Mouse (Mus musculus) cerebellum, adult 2 months (tissue): ENCODE data around the gene Trim62. TPM values are rescaled to one million over a fixed set of nuclear protein-coding genes. Genes with fewer than 3 reads are reported as not detected.

ENCODE experiments used
- DNase-seq, 2 experiments: peaks; one replicate each; pipeline ENCODE4 v3.0.0; 2021
- H3K27ac ChIP-seq: fragments of 200-500 bp; 2 replicates; pipeline ENCODE4 v1.5.1; 2012; ENCODE audit warnings: low read length, control low read depth, inconsistent platforms; ENCODE audit not compliant: insufficient read depth
- H3K27me3 ChIP-seq: fragments of 200-500 bp; 2 replicates; pipeline ENCODE4 v1.6.1; 2012; ENCODE audit warnings: inconsistent platforms, mild to moderate bottlenecking, low read length, moderate library complexity; ENCODE audit not compliant: control insufficient read depth, insufficient read depth
- H3K4me1 ChIP-seq: fragments of 200-500 bp; 2 replicates; pipeline ENCODE4 v1.6.1; 2011; ENCODE audit warnings: low read length; ENCODE audit not compliant: control insufficient read depth, insufficient read depth
- H3K4me3 ChIP-seq: fragments of 200-500 bp; replicated peaks from 2 replicates; pipeline ENCODE3; 2011; ENCODE audit warnings: mild to moderate bottlenecking, low read depth, low read length, control low read depth; ENCODE audit not compliant: insufficient read depth
- CTCF ChIP-seq: fragments of 200-500 bp; IDR thresholded peaks from 2 replicates; pipeline ENCODE4 v1.5.1; 2011; ENCODE audit warnings: low read depth, mild to moderate bottlenecking, control low read depth, low read length, moderate library complexity, borderline replicate concordance; ENCODE audit not compliant: insufficient read depth
- POLR2A ChIP-seq: fragments of 200-500 bp; IDR thresholded peaks from 2 replicates; pipeline ENCODE4 v1.6.1; 2011; ENCODE audit warnings: low read length, control low read depth, borderline replicate concordance; ENCODE audit not compliant: insufficient read depth
- WGBS: fragments of 180-500 bp; shearing (Covaris S2); methylation state at CpG from one replicate; pipeline ENCODE4 v1.1.7; 2018; 5-methylcytosine and 5-hydroxymethylcytosine counted together
- polyA plus RNA-seq: library from polyadenylated mRNA; depleted of rRNA; stranded (reverse); fragments of >200 nt; gene quantifications from 2 replicates; pipeline ENCODE4 v1.2.3, GENCODE M21; 2012

Gene Trim62
- polyA plus RNA-seq, 1 experiment: 107 TPM

DNA sequence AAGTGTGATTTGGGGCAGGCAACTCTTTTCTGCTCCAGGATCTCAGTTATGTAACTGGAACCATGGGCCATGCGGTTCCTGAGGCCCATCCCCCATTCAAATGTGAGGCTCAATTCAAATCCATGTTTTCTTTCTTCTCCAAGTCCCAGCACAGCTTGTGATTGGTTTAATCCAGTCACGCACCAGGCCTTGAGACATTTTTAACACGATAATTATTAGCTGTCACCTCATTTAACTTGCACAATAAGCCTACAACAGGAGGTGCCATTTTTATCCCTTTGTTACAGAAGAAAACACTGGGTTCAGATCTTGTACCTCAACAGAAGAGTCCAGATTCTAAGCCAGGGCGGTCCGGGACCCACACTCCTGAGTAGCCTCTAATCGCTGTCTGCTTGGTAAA, 34.4 kb downstream of the Trim62 start:
- Histone ChIP-seq H3K4me3 (no peak overlapping the region), H3K27me3 (no peaks in the 10 kb centered on the region), H3K4me1 (no peaks in the 10 kb centered on the region; the same call in 1 of the 2 replicates), H3K27ac (no peak overlapping the region)
- TF ChIP-seq CTCF (no peak), POLR2A (no peak)
- DNase-seq: no peak
- 72% methylated on average over 6 of the region's 6 CpGs for WGBS

GRCm38 (mm10) chr4:128918187-128918586, 34.8 kb downstream of the Trim62 start:
- Histone ChIP-seq H3K27me3 (no peaks in the 10 kb centered on the region), H3K4me1 (no peaks in the 10 kb centered on the region; the same call in 1 of the 2 replicates), H3K27ac (no peak overlapping the region), H3K4me3 (no peak overlapping the region)
- 71% methylated on average over 3 of the region's 3 CpGs for WGBS
- no peak for TF ChIP-seq CTCF
- no peak for TF ChIP-seq POLR2A
- no peak for DNase-seq

GRCm38 (mm10) chr4:128919106-128919505, 35.7 kb downstream of the Trim62 start:
- H3K4me3 ChIP-seq: no peak overlapping the region
- H3K27me3 ChIP-seq: no peaks in the 10 kb centered on the region
- TF ChIP-seq CTCF: no peak
- no peak for TF ChIP-seq POLR2A
- no peak overlapping the region for H3K27ac ChIP-seq
- 46% methylated on average over 10 of the region's 10 CpGs for WGBS
- peak in 1 of 2 experiments; percentile 4 for DNase-seq
- no peaks in the 10 kb centered on the region for H3K4me1 ChIP-seq

- H3K27ac ChIP-seq: no peak overlapping the region
- H3K4me3 ChIP-seq: no peak overlapping the region
- H3K27me3 ChIP-seq: no peaks in the 10 kb centered on the region
- TF ChIP-seq CTCF (no peak), POLR2A (no peak)
- 97% methylated on average over 3 of the region's 3 CpGs for WGBS
- no peak for DNase-seq
- peaks cover 3% of the 10 kb centered on the region; the same call in 1 of the 2 replicates for H3K4me1 ChIP-seq
These were observed 40.2 kb downstream of the Trim62 start for GRCm38 (mm10) chr4:128923603-128924002.

DNA sequence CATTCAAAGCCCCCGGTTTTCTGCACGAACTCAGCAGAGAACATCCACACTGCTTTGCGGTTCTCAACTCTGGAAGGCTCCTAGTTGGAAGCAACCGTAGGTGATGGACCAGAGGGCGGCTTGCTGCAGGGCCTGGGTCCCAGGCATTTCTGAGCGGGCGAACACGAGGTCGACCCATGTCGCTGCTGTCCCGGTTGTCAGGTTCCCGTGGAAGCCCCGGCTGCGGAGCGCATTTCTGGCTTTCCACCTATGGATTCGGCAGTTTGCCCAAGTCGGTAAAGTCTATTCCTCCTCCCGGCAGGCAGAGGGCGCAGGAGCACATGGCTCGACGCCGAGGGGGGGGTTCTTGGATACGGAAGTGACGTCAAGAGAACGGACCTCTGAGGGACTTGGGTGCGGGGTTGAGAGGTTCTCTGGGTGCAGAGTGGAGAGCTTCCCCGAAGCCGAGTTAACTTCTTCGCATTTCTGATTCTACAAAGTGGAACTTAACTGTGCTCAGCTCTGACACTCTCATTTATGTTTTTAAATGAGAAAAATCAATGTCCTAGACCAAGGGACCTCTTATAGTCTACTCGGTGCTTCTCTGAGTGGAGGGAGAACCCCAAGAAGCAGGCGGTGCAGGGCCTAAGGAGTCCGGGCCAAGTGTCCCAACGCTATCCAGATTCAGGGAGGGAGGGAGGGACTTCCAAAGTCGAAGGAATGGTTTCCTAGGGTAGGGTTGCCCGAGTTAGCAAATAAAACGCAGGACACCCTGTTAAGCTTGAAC, 41.6 kb downstream of the Trim62 start:
- DNase-seq: peak; percentile 89 to 90
- peak overlapping the region; percentile 57 for H3K4me3 ChIP-seq
- TF ChIP-seq POLR2A: peak; percentile 77; the same call in 1 of the 2 replicates
- peak; percentile 75 for TF ChIP-seq CTCF
- H3K27ac ChIP-seq: peak overlapping the region; percentile 19
- H3K4me1 ChIP-seq: peaks cover 3% of the 10 kb centered on the region; the same call in 1 of the 2 replicates
- 10% methylated on average over 36 of the region's 36 CpGs for WGBS
- no peaks in the 10 kb centered on the region for H3K27me3 ChIP-seq

DNA sequence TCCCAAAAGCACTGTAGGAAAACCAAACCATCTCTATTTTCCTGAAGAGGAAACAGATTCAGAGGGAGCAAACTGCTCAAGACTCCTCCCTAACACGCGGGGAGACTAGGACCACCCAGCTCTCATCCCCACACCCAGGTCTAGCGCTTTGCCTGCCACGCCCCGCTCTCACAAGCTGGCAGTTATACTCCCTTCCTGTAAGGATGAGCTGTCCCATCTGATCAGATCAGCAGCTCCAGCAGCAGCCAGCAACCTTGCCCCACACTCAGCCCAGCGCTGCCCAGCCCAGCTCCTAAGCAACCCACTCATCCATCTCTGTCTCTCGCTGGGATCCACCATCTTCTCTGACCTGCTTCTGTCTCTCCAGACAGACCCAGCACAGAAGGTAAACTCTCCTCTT, 49.4 kb downstream of the Trim62 start:
- Histone ChIP-seq H3K4me3 (no peak overlapping the region), H3K27ac (no peak overlapping the region), H3K27me3 (no peaks in the 10 kb centered on the region), H3K4me1 (no peaks in the 10 kb centered on the region)
- TF ChIP-seq POLR2A (no peak), CTCF (no peak)
- 43% methylated on average over 7 of the region's 7 CpGs for WGBS
- DNase-seq: no peak

DNA sequence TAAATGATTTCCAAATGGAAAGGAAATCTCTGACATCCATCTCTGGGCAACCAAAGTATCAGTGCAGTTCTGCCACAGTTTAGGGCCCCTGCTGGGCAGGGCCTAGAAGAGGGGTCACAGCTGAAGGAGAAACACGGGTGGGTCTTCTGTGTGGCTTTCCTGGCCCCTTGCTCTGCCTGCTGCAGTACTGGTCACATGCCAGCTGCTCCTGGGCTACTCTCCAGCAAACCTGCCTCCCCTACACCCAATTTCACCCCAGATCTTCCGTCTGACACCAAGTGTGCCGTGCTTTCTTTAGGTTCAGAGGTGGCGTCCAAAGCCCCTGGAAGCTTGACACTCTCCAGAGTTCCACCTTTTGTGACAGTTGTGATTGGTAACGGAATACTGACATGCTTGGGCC, 52.2 kb downstream of the Trim62 start:
- Histone ChIP-seq H3K27me3 (no peaks in the 10 kb centered on the region), H3K4me3 (no peak overlapping the region), H3K4me1 (no peaks in the 10 kb centered on the region), H3K27ac (no peak overlapping the region)
- TF ChIP-seq POLR2A: no peak
- TF ChIP-seq CTCF: no peak
- 50% methylated on average over 5 of the region's 5 CpGs for WGBS
- no peak for DNase-seq

DNA sequence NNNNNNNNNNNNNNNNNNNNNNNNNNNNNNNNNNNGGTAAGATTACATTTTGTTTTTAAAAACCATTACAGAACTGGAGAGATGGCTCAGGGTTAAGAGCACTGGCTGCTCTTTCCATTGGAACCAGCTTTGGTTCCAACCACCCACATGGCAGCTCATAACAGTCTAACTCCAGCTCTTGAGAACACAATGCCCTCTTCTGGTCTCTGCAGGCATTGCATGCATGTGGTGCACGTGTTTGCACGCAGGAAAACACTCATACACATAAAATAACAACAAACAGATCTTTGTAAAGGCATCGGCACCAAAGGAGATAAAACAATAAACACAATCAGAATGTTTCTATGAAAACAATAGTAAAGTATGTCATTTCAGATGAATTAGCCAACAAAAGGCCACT, 59.0 kb downstream of the Trim62 start:
- peaks cover 1% of the 10 kb centered on the region for H3K4me1 ChIP-seq
- TF ChIP-seq POLR2A (no peak), CTCF (peak; percentile 26; the same call in 1 of the 2 replicates)
- WGBS: 63% methylated on average over 3 of the region's 3 CpGs
- no peak overlapping the region for H3K27ac ChIP-seq
- H3K4me3 ChIP-seq: no peak overlapping the region
- no peak for DNase-seq
- H3K27me3 ChIP-seq: no peaks in the 10 kb centered on the region
